Mouse (Mus musculus) intestine, postnatal 0 days (tissue): ENCODE results near the gene Slc7a11. TPM values are rescaled to one million over a fixed set of nuclear protein-coding genes. Genes with fewer than 3 reads are reported as not detected.
A peak's percentile ranks its signal among the peaks of the same experiment; 100 is the strongest.

ENCODE experiments used
- ATAC-seq: fragments of 200-750 bp; cut with Nextera tagmentation; 2 replicates; pipeline ENCODE4 v1.8.0; 2017; ENCODE audit warnings: mild to moderate bottlenecking, moderate TSS enrichment, moderate library complexity
- H3K27ac ChIP-seq: fragments of 300-500 bp; sonication (generic); 2 replicates; pipeline ENCODE4 v1.5.1; 2014; ENCODE audit warnings: mild to moderate bottlenecking, low read depth, low read length, moderate library complexity
- H3K27me3 ChIP-seq: fragments of 300-500 bp; sonication (generic); replicated peaks from 2 replicates; pipeline ENCODE4 v1.6.1; 2014; ENCODE audit warnings: low read length, mixed read lengths; ENCODE audit not compliant: control insufficient read depth, insufficient read depth
- H3K36me3 ChIP-seq: fragments of 300-500 bp; sonication (generic); 2 replicates; pipeline ENCODE4 v1.6.1; 2014; ENCODE audit warnings: mild to moderate bottlenecking, moderate library complexity; ENCODE audit not compliant: control insufficient read depth, insufficient read depth
- H3K4me1 ChIP-seq: fragments of 300-500 bp; sonication (generic); replicated peaks from 2 replicates; pipeline ENCODE4 v1.6.1; 2014; ENCODE audit warnings: antibody characterized with exemption, low read length, mixed read lengths; ENCODE audit not compliant: control insufficient read depth, insufficient read depth
- H3K4me2 ChIP-seq: fragments of 300-500 bp; sonication (generic); replicated peaks from 2 replicates; pipeline ENCODE4 v1.6.1; 2014; ENCODE audit warnings: low read depth, mild to moderate bottlenecking, moderate library complexity
- H3K4me3 ChIP-seq: fragments of 300-500 bp; sonication (generic); 2 replicates; pipeline ENCODE4 v1.5.1; 2014; ENCODE audit warnings: low read depth, low read length
- H3K9ac ChIP-seq: fragments of 300-500 bp; sonication (generic); 2 replicates; pipeline ENCODE4 v1.6.1; 2014; ENCODE audit warnings: mild to moderate bottlenecking, low read depth, low read length
- H3K9me3 ChIP-seq: fragments of 300-500 bp; sonication (generic); 2 replicates; pipeline ENCODE4 v1.6.1; 2016; ENCODE audit warnings: mixed run types; ENCODE audit not compliant: control insufficient read depth
- CTCF ChIP-seq: sonication (generic); IDR thresholded peaks from 2 replicates; pipeline ENCODE4 v1.5.1; 2016; ENCODE audit warnings: low read depth, mild to moderate bottlenecking, control low read depth, antibody characterized with exemption, moderate library complexity
- WGBS: fragments of 180-500 bp; shearing (Covaris S2); extraction: QIAGEN DNeasy Blood & Tissue Kit; methylation state at CpG from one replicate; pipeline ENCODE4 v1.1.7; 2014; 5-methylcytosine and 5-hydroxymethylcytosine counted together
- polyA plus RNA-seq: library from polyadenylated mRNA; unstranded; fragments of >200 nt; fragmentation: Nextera tagmentation; extraction: Ambion mirVana; gene quantifications from 2 replicates; pipeline ENCODE4 v1.2.1, GENCODE M21; 2015

Slc7a11 gene
- polyA plus RNA-seq, 1 experiment from 2014 or later: 0.13 TPM

DNA sequence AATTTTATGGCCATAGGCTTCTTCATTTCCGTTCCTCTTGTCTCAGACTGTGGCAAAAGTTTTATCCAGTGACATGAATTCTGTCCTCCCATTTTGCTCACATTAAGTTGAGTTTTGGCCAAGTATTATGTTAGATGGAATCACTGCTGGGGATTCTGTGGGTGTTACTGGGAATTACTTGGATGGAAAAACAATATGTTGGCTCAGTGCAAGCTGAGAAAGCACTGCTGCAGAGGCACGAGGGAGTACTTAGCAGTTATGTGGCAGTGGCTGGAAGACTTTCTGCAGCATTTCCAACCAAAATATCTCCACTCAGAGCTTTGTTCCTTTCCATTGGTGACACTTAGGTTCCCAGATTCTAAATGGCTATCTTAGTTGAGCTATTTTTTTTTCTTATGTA, 556.1 kb downstream of the Slc7a11 start:
- no peak for ATAC-seq
- no peak for TF ChIP-seq CTCF
- Histone ChIP-seq H3K4me2 (no peak overlapping the region), H3K9me3 (no peaks in the 10 kb centered on the region), H3K4me3 (no peak overlapping the region), H3K27me3 (no peaks in the 10 kb centered on the region), H3K4me1 (no peaks in the 10 kb centered on the region), H3K27ac (no peak overlapping the region), H3K9ac (no peak overlapping the region), H3K36me3 (no peaks in the 10 kb centered on the region)
- 80% methylated on average over 2 of the region's 2 CpGs for WGBS

DNA sequence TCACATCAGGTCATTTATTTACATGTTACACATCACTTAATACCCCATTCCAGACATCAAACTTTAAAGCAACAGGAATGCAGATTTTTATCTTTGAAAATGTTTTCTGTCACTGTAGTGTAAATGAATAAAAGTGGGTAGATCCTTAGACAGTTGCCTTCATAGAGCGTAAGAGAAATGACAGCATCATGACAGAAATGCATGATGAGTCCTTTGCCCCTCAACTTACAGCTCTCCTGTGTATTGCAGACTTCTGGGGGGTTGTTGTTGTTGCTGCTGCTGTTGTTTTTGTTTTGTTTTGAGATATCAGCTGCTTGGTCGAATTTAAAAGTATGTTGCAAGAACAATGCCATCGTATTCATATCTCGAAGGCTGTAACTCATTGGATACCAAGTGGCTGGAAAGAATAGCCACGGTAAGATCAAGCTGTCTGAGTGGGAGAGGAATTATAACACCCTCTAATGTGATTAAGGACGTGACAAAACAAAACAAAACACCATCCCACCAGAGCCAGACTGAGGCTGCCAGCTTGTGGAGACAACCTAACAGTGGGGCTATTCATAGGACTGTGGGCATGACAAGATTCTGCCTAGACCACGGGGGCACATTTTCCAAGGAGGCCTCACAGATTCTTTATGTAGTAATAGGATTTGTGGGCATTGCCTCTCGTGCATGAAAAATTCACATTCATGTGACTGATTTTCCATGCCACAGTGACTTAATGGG, 557.0 kb downstream of the Slc7a11 start:
- no peak for ATAC-seq
- Histone ChIP-seq H3K4me1 (no peaks in the 10 kb centered on the region), H3K9ac (no peak overlapping the region), H3K27ac (no peak overlapping the region), H3K9me3 (no peaks in the 10 kb centered on the region), H3K36me3 (no peaks in the 10 kb centered on the region), H3K4me3 (no peak overlapping the region), H3K4me2 (no peak overlapping the region), H3K27me3 (no peaks in the 10 kb centered on the region)
- no peak for TF ChIP-seq CTCF
- 67% methylated on average over 8 of the region's 8 CpGs for WGBS

DNA sequence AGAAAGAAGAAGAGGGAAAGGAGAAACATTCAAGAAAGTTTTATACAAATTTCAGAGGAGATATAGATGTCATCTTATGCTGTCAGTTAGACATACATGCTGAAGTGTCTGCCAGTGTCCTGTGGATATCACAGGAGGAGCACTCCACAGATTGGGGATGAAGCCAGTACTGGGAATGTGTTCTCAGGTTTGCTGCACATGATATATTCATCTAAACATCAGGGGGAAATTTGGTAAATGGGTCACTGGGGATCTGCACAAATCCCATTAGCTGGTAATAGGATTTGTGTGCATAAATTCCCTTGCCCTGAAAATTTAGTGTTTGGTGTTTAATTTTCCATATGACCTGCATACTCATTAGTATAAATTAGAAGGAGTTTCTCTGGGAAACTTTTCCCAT, 562.9 kb downstream of the Slc7a11 start:
- no peak overlapping the region for H3K9ac ChIP-seq
- ATAC-seq: no peak
- H3K4me1 ChIP-seq: no peaks in the 10 kb centered on the region
- no peak for TF ChIP-seq CTCF
- H3K4me3 ChIP-seq: no peak overlapping the region
- no peak overlapping the region for H3K27ac ChIP-seq
- no peaks in the 10 kb centered on the region for H3K36me3 ChIP-seq
- no peaks in the 10 kb centered on the region for H3K9me3 ChIP-seq
- H3K27me3 ChIP-seq: no peaks in the 10 kb centered on the region
- H3K4me2 ChIP-seq: no peak overlapping the region

DNA sequence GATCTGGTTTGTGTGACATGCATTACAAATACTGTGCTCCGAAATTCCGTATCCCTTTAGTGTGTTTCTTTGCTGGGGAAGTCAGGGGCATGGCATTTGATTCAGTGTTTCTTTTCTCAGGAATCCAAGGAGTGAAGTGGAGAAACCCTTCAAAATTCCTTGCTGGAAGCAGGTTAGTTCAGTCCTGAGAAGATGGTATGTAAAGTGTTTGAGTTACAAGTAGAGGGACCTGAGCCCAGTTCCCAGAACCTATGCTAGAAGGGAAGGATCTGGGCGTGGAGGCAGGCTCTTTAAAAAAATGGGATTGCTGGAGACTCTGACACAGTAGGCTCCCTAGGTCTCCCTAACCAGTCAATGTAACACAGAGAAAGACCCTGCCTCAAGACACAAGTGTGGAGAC, 572.6 kb downstream of the Slc7a11 start:
- Histone ChIP-seq H3K36me3 (no peaks in the 10 kb centered on the region), H3K9me3 (no peaks in the 10 kb centered on the region), H3K4me2 (no peak overlapping the region), H3K27ac (no peak overlapping the region), H3K4me3 (no peak overlapping the region), H3K27me3 (no peaks in the 10 kb centered on the region), H3K9ac (no peak overlapping the region), H3K4me1 (no peaks in the 10 kb centered on the region)
- WGBS: 80% methylated on average over 3 of the region's 3 CpGs
- TF ChIP-seq CTCF: no peak
- no peak for ATAC-seq

DNA sequence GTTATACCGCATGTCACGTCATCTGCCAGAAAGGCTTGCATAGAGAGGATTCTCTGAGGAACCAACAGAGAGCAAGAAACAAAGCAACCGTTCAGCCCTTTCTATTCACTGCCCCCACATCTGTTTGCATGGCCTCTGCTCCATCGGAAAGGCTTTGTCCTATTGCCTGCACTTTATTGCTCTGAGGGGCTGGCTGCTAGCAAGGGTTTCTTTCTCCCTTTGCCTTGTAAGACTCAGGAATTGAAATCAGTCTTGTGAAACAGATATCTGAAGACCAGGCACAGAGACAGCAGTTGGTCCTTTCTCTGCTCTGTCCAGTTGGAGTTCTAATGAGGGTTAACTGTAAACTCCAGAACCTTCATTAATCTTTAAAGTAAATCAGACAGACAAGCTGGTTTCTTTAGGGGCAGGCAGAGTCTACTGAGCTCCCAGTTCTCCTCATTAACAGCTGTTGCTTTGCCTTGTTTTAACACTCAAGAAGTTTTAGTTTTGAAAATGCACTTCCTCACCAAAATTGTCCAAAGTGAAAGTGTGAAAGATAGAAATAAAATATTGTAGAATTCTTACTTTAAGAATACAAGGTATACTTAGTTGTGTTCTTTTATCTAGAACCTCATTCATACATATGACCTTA, 575.3 kb downstream of the Slc7a11 start:
- peak overlapping the region; percentile 10; the same call in 1 of the 2 replicates for H3K27ac ChIP-seq
- WGBS: 21% methylated on average over 4 of the region's 4 CpGs
- no peaks in the 10 kb centered on the region for H3K9me3 ChIP-seq
- no peak for ATAC-seq
- no peak overlapping the region for H3K4me3 ChIP-seq
- TF ChIP-seq CTCF: no peak
- no peaks in the 10 kb centered on the region for H3K4me1 ChIP-seq
- H3K4me2 ChIP-seq: no peak overlapping the region
- H3K36me3 ChIP-seq: no peaks in the 10 kb centered on the region
- no peaks in the 10 kb centered on the region for H3K27me3 ChIP-seq
- H3K9ac ChIP-seq: no peak overlapping the region

DNA sequence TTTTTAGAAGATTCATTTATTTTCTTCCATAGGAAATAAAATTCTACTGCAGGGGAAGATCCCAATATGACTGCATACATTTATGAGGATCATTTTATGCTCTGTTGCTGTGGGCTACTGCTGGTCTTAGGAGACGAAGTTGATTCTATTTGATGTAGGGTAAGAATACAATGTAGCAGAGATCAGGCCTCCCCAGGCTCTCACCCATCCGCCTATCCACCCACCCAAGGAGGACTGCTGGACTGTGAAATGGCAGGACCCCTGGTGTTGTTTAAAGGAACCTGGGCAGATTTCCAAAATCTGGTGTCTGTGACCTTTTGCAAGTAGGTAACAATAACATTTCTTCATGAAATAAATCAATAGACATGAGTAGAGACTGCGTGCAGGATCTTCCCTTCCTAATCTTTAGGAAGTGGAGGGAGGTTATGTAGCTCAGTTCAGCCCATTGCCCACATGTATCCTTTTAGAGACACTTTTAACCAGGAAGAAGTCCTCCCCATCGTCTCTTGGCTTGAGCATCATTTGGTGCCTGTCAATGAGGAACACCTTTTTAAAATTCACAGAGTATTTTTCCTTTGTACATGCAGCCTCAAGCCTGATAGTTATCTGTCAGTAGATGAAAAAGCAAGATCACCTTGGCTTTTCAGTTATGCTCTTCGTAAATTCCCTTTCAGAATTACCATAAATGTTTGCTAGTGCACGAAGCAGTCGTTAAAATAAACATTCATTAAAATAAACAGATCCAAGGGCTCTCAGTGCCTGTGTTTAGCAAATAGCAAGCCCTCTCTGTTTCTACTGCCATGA, 576.1 kb downstream of the Slc7a11 start:
- 38% methylated on average over 7 of the region's 7 CpGs for WGBS
- Histone ChIP-seq H3K4me3 (no peak overlapping the region), H3K9me3 (no peaks in the 10 kb centered on the region), H3K9ac (no peak overlapping the region), H3K36me3 (no peaks in the 10 kb centered on the region), H3K4me1 (no peaks in the 10 kb centered on the region), H3K4me2 (no peak overlapping the region), H3K27ac (peak overlapping the region; percentile 10; the same call in 1 of the 2 replicates), H3K27me3 (no peaks in the 10 kb centered on the region)
- no peak for ATAC-seq
- no peak for TF ChIP-seq CTCF
